In the genomic region with DNA sequence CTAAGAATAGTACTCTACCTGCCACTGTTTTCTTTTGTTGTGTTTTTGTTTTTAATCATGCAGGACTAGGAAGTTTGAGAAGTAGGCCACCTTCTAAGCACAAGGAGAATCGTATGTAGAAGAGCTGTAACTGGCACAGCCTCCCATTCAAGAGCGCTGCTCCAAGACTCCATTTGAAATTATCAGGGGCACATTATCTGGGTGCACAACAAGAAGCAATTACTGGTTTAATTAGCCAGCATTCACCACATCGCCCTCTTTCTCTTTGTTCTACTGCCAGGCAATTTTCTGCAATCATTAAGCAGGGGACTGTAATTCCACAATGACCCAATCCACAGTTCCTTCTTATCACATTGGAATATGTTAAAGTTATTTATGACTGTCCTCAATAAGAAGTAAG, we compare ENCODE assay signal across 19 mouse cellular contexts.
DNase-seq lines count a peak whose midpoint lies in the region; ATAC-seq lines count a peak whose summit lies in the region.
"Had no signal": no experiment of that assay in that cellular context is flagged by ENCODE, and none has a peak within 500 bp of the region (broad histone marks: within the 10 kb centered on the region; RNA-seq: fewer than 3 reads in every experiment).

No protein-coding gene starts in this region.

- H3K9me3 ChIP-seq in hindbrain, embryonic 13.5 days: no peaks in the 10 kb centered on the region
- H3K9me3 ChIP-seq in hindbrain, embryonic 11.5 days (ENCODE audit: control insufficient read depth, low read length): no peaks in the 10 kb centered on the region
- H3K9me3 ChIP-seq in forebrain, embryonic 15.5 days: no peaks in the 10 kb centered on the region
- H3K9me3 ChIP-seq in neural tube, embryonic 13.5 days: no peaks in the 10 kb centered on the region
- H3K9me3 ChIP-seq: liver, embryonic 15.5 days; megakaryocyte, embryonic 14.5 days had no signal

- no peak overlapping the region for H3K27ac ChIP-seq in hindbrain, embryonic 13.5 days
- no peak overlapping the region for H3K27ac ChIP-seq in hindbrain, embryonic 11.5 days (ENCODE audit: low read depth, low read length)
- H3K27ac ChIP-seq in forebrain, embryonic 15.5 days (replicated peaks): no peak overlapping the region
- H3K27ac ChIP-seq in neural tube, embryonic 13.5 days (replicated peaks): peak overlapping the region; percentile 29; the same call in 1 of the 2 replicates
- H3K27ac ChIP-seq: liver, embryonic 15.5 days had no signal

- H3K4me1 ChIP-seq in hindbrain, embryonic 13.5 days (replicated peaks): peaks cover 3% of the 10 kb centered on the region; the same call in 1 of the 2 replicates
- no peaks in the 10 kb centered on the region for H3K4me1 ChIP-seq in hindbrain, embryonic 11.5 days (replicated peaks; ENCODE audit: control insufficient read depth, insufficient read depth, low read length)
- no peaks in the 10 kb centered on the region for H3K4me1 ChIP-seq in forebrain, embryonic 15.5 days
- no peaks in the 10 kb centered on the region for H3K4me1 ChIP-seq in neural tube, embryonic 13.5 days (replicated peaks)
- H3K4me1 ChIP-seq: liver, embryonic 15.5 days; megakaryocyte, embryonic 14.5 days had no signal

- H3K36me3 ChIP-seq in hindbrain, embryonic 13.5 days: no peaks in the 10 kb centered on the region
- no peaks in the 10 kb centered on the region for H3K36me3 ChIP-seq in hindbrain, embryonic 11.5 days (ENCODE audit: control insufficient read depth, insufficient read depth, low read length)
- no peaks in the 10 kb centered on the region for H3K36me3 ChIP-seq in forebrain, embryonic 15.5 days
- H3K36me3 ChIP-seq in neural tube, embryonic 13.5 days: no peaks in the 10 kb centered on the region
- H3K36me3 ChIP-seq: liver, embryonic 15.5 days had no signal

- ATAC-seq in hindbrain, embryonic 13.5 days (ENCODE audit: low FRiP score): peak; percentile 82; the same call in 1 of the 2 replicates
- no peak for ATAC-seq in hindbrain, embryonic 11.5 days (ENCODE audit: low FRiP score)
- peak; percentile 97 for ATAC-seq in forebrain, embryonic 15.5 days (replicated peaks)
- ATAC-seq in neural tube, embryonic 13.5 days (ENCODE audit: low read depth): peak; percentile 84
- ATAC-seq in cerebellum, adult (ENCODE audit: insufficient number of reproducible peaks, low FRiP score, low TSS enrichment): no peak

- no peak overlapping the region for H3K4me2 ChIP-seq in hindbrain, embryonic 13.5 days
- H3K4me2 ChIP-seq in hindbrain, embryonic 11.5 days (replicated peaks; ENCODE audit: low read depth, low read length): no peak overlapping the region
- H3K4me2 ChIP-seq in forebrain, embryonic 15.5 days (replicated peaks): no peak overlapping the region
- H3K4me2 ChIP-seq in neural tube, embryonic 13.5 days: no peak overlapping the region
- H3K4me2 ChIP-seq: liver, embryonic 15.5 days had no signal

- no peak overlapping the region for H3K9ac ChIP-seq in hindbrain, embryonic 13.5 days
- no peak overlapping the region for H3K9ac ChIP-seq in hindbrain, embryonic 11.5 days (ENCODE audit: low read depth, low read length)
- no peak overlapping the region for H3K9ac ChIP-seq in forebrain, embryonic 15.5 days (replicated peaks)
- no peak overlapping the region for H3K9ac ChIP-seq in neural tube, embryonic 13.5 days
- H3K9ac ChIP-seq: liver, embryonic 15.5 days had no signal

- DNase-seq in hindbrain, embryonic 11.5 days (ENCODE audit: low spot score): no peak
- peak; percentile 15 for DNase-seq in brain, adult 2 months (ENCODE audit: low read depth, low spot score)
- no peak for DNase-seq in embryo, embryonic 10 days (ENCODE audit: low spot score)
- no peak for DNase-seq in heart, postnatal 14 days
- DNase-seq: B cell, adult 2 months; cerebellum, adult 8-10 months; embryo, embryonic 11 days; heart, adult 18-20 months; kidney, adult 9 months; kidney, postnatal 4 days; layer of hippocampus, postnatal 36 days; lung, postnatal 10 days; right cerebral cortex, postnatal 4 days had no signal

- no peak overlapping the region for H3K4me3 ChIP-seq in hindbrain, embryonic 13.5 days
- no peak overlapping the region for H3K4me3 ChIP-seq in hindbrain, embryonic 11.5 days (ENCODE audit: low read depth, low read length)
- H3K4me3 ChIP-seq in forebrain, embryonic 15.5 days: no peak overlapping the region
- no peak overlapping the region for H3K4me3 ChIP-seq in neural tube, embryonic 13.5 days
- H3K4me3 ChIP-seq: liver, embryonic 15.5 days; megakaryocyte, embryonic 14.5 days had no signal

- intact Hi-C loops in heart, postnatal 14 days (cut with DNase I): no loop called here

- 40% methylated on average over 3 of the region's 3 CpGs for WGBS in hindbrain, embryonic 13.5 days
- 69% methylated on average over 3 of the region's 3 CpGs for WGBS in hindbrain, embryonic 11.5 days
- 6% methylated on average over 3 of the region's 3 CpGs for WGBS in forebrain, embryonic 15.5 days
- 23% methylated on average over 3 of the region's 3 CpGs for WGBS in neural tube, embryonic 13.5 days

- no peaks in the 10 kb centered on the region for H3K27me3 ChIP-seq in hindbrain, embryonic 13.5 days
- H3K27me3 ChIP-seq in hindbrain, embryonic 11.5 days (ENCODE audit: control insufficient read depth, insufficient read depth, low read length): no peaks in the 10 kb centered on the region
- H3K27me3 ChIP-seq in forebrain, embryonic 15.5 days: no peaks in the 10 kb centered on the region
- H3K27me3 ChIP-seq in neural tube, embryonic 13.5 days: no peaks in the 10 kb centered on the region
- H3K27me3 ChIP-seq: liver, embryonic 15.5 days; megakaryocyte, embryonic 14.5 days had no signal

Comparison
In these comparisons a context has a peak if more than half of its experiments do, and no peak if none do; other contexts are left out.
1. ATAC-seq: peak in hindbrain, embryonic 13.5 days (single experiment), forebrain, embryonic 15.5 days (single experiment) and neural tube, embryonic 13.5 days (single experiment); none in hindbrain, embryonic 11.5 days (single experiment) and cerebellum, adult (single experiment).